Mouse (Mus musculus) heart, embryonic 12.5 days (tissue): ENCODE results near the gene Eml6. TPM values are rescaled to one million over a fixed set of nuclear protein-coding genes. Genes with fewer than 3 reads are reported as not detected.

ENCODE experiments used
- ATAC-seq: fragments of 200-750 bp; cut with Nextera tagmentation; 2 replicates; pipeline ENCODE4 v1.8.0; 2017; ENCODE audit warnings: moderate TSS enrichment, moderate library complexity; ENCODE audit not compliant: insufficient number of reproducible peaks, low FRiP score
- H3K27ac ChIP-seq: fragments of 300-500 bp; sonication (generic); 2 replicates; pipeline ENCODE4 v1.5.1; 2016; ENCODE audit warnings: mild to moderate bottlenecking, moderate library complexity; ENCODE audit not compliant: poor library complexity, severe bottlenecking
- H3K27me3 ChIP-seq: fragments of 300-500 bp; sonication (generic); replicated peaks from 2 replicates; pipeline ENCODE4 v1.6.1; 2016; ENCODE audit warnings: mild to moderate bottlenecking, moderate library complexity
- H3K36me3 ChIP-seq: fragments of 300-500 bp; sonication (generic); 2 replicates; pipeline ENCODE4 v1.6.1; 2016; ENCODE audit warnings: mild to moderate bottlenecking, moderate library complexity
- H3K4me1 ChIP-seq: fragments of 300-500 bp; sonication (generic); replicated peaks from 2 replicates; pipeline ENCODE4 v1.6.1; 2016; ENCODE audit warnings: mild to moderate bottlenecking
- H3K4me2 ChIP-seq: fragments of 300-500 bp; sonication (generic); 2 replicates; pipeline ENCODE4 v1.6.1; 2016; ENCODE audit warnings: mild to moderate bottlenecking, moderate library complexity
- H3K4me3 ChIP-seq: fragments of 300-500 bp; sonication (generic); 2 replicates; pipeline ENCODE4 v1.5.1; 2016; ENCODE audit warnings: mild to moderate bottlenecking
- H3K9ac ChIP-seq: fragments of 300-500 bp; sonication (generic); 2 replicates; pipeline ENCODE4 v1.6.1; 2016; ENCODE audit warnings: mild to moderate bottlenecking, moderate library complexity
- H3K9me3 ChIP-seq: fragments of 300-500 bp; sonication (generic); replicated peaks from 2 replicates; pipeline ENCODE4 v1.6.1; 2016; ENCODE audit warnings: mild to moderate bottlenecking, moderate library complexity
- WGBS: fragments of 180-500 bp; shearing (Covaris S2); methylation state at CpG from one replicate; pipeline ENCODE4 v1.1.7; 2016; 5-methylcytosine and 5-hydroxymethylcytosine counted together
- polyA plus RNA-seq: library from polyadenylated mRNA; unstranded; fragments of >200 nt; fragmentation: Nextera tagmentation; extraction: Ambion mirVana; gene quantifications from 2 replicates; pipeline ENCODE4 v1.2.1, GENCODE M21; 2016

Eml6 gene
- polyA plus RNA-seq, 1 experiment from 2014 or later = 1.5 TPM

GRCm38 (mm10) chr11:29747881-29748280 lies 278.0 kb downstream of the Eml6 start:
- peaks cover 9% of the 10 kb centered on the region; the same call in 1 of the 2 replicates for H3K4me1 ChIP-seq
- no peak for ATAC-seq
- no peak overlapping the region for H3K4me2 ChIP-seq
- peaks cover 45% of the 10 kb centered on the region for H3K36me3 ChIP-seq
- no peak overlapping the region for H3K4me3 ChIP-seq
- WGBS = 58% methylated on average over 1 of the region's 1 CpGs
- no peak overlapping the region for H3K9ac ChIP-seq
- H3K9me3 ChIP-seq = no peaks in the 10 kb centered on the region
- no peak overlapping the region for H3K27ac ChIP-seq
- no peaks in the 10 kb centered on the region for H3K27me3 ChIP-seq

- H3K4me3 ChIP-seq = no peak overlapping the region
- no peak overlapping the region for H3K4me2 ChIP-seq
- peaks cover 45% of the 10 kb centered on the region for H3K36me3 ChIP-seq
- no peaks in the 10 kb centered on the region for H3K27me3 ChIP-seq
- no peaks in the 10 kb centered on the region for H3K9me3 ChIP-seq
- peaks cover 9% of the 10 kb centered on the region; the same call in 1 of the 2 replicates for H3K4me1 ChIP-seq
- no peak overlapping the region for H3K9ac ChIP-seq
- ATAC-seq = no peak
- no peak overlapping the region for H3K27ac ChIP-seq
- 86% methylated on average over 3 of the region's 3 CpGs for WGBS
Measured at GRCm38 (mm10) chr11:29747365-29747764, 278.5 kb downstream of the Eml6 start.

GRCm38 (mm10) chr11:29746203-29746602 lies 279.6 kb downstream of the Eml6 start:
- Histone ChIP-seq H3K27me3 (no peaks in the 10 kb centered on the region), H3K9me3 (no peaks in the 10 kb centered on the region), H3K9ac (no peak overlapping the region), H3K4me3 (no peak overlapping the region), H3K27ac (no peak overlapping the region), H3K36me3 (peaks cover 49% of the 10 kb centered on the region), H3K4me1 (0 out of 2 replicates have a peak, but pooled peaks cover 3% of the 10 kb centered on the region), H3K4me2 (no peak overlapping the region)
- WGBS = 88% methylated on average over 9 of the region's 9 CpGs
- ATAC-seq = no peak

GRCm38 (mm10) chr11:29745513-29745912 lies 280.3 kb downstream of the Eml6 start:
- H3K4me2 ChIP-seq = no peak overlapping the region
- H3K27ac ChIP-seq = no peak overlapping the region
- no peak overlapping the region for H3K4me3 ChIP-seq
- no peak overlapping the region for H3K9ac ChIP-seq
- H3K9me3 ChIP-seq = no peaks in the 10 kb centered on the region
- peaks cover 52% of the 10 kb centered on the region for H3K36me3 ChIP-seq
- ATAC-seq = no peak
- no peaks in the 10 kb centered on the region for H3K27me3 ChIP-seq
- no peaks in the 10 kb centered on the region for H3K4me1 ChIP-seq
- 86% methylated on average over 2 of the region's 2 CpGs for WGBS

GRCm38 (mm10) chr11:29744760-29745430 lies 280.9 kb downstream of the Eml6 start:
- Histone ChIP-seq H3K27ac (no peak overlapping the region), H3K9ac (no peak overlapping the region), H3K4me1 (peaks cover under 1% of the 10 kb centered on the region), H3K27me3 (no peaks in the 10 kb centered on the region), H3K36me3 (peaks cover 49% of the 10 kb centered on the region), H3K4me2 (no peak overlapping the region), H3K4me3 (no peak overlapping the region), H3K9me3 (no peaks in the 10 kb centered on the region)
- ATAC-seq = no peak
- 93% methylated on average over 5 of the region's 5 CpGs for WGBS

GRCm38 (mm10) chr11:29739752-29740151 lies 286.1 kb downstream of the Eml6 start:
- 83% methylated on average over 2 of the region's 2 CpGs for WGBS
- H3K27ac ChIP-seq = no peak overlapping the region
- ATAC-seq = 0 out of 2 replicates have a peak, but pooled peaks have one; percentile 39
- no peaks in the 10 kb centered on the region for H3K9me3 ChIP-seq
- H3K27me3 ChIP-seq = no peaks in the 10 kb centered on the region
- H3K4me1 ChIP-seq = peaks cover 12% of the 10 kb centered on the region
- peaks cover 26% of the 10 kb centered on the region for H3K36me3 ChIP-seq
- no peak overlapping the region for H3K4me2 ChIP-seq
- no peak overlapping the region for H3K4me3 ChIP-seq
- H3K9ac ChIP-seq = no peak overlapping the region

- Histone ChIP-seq H3K9me3 (no peaks in the 10 kb centered on the region), H3K27ac (no peak overlapping the region), H3K4me1 (peaks cover 5% of the 10 kb centered on the region; the same call in 1 of the 2 replicates), H3K9ac (no peak overlapping the region), H3K4me2 (no peak overlapping the region), H3K27me3 (no peaks in the 10 kb centered on the region), H3K4me3 (no peak overlapping the region), H3K36me3 (peaks cover 12% of the 10 kb centered on the region)
- 86% methylated on average over 1 of the region's 1 CpGs for WGBS
- ATAC-seq = no peak
Measured at GRCm38 (mm10) chr11:29727901-29728300, 297.9 kb downstream of the Eml6 start.

- no peaks in the 10 kb centered on the region for H3K27me3 ChIP-seq
- WGBS = 89% methylated on average over 1 of the region's 1 CpGs
- ATAC-seq = no peak
- H3K27ac ChIP-seq = no peak overlapping the region
- no peaks in the 10 kb centered on the region for H3K9me3 ChIP-seq
- peaks cover 6% of the 10 kb centered on the region; the same call in 1 of the 2 replicates for H3K4me1 ChIP-seq
- no peak overlapping the region for H3K9ac ChIP-seq
- H3K4me3 ChIP-seq = no peak overlapping the region
- H3K36me3 ChIP-seq = peaks cover 8% of the 10 kb centered on the region
- no peak overlapping the region for H3K4me2 ChIP-seq
Measured at GRCm38 (mm10) chr11:29725610-29726009, 300.2 kb downstream of the Eml6 start.

GRCm38 (mm10) chr11:29725167-29725566 lies 300.7 kb downstream of the Eml6 start:
- no peak overlapping the region for H3K4me3 ChIP-seq
- no peak overlapping the region for H3K27ac ChIP-seq
- no peak overlapping the region for H3K9ac ChIP-seq
- peaks cover 6% of the 10 kb centered on the region; the same call in 1 of the 2 replicates for H3K4me1 ChIP-seq
- H3K36me3 ChIP-seq = peaks cover 8% of the 10 kb centered on the region
- no peaks in the 10 kb centered on the region for H3K9me3 ChIP-seq
- no peaks in the 10 kb centered on the region for H3K27me3 ChIP-seq
- ATAC-seq = no peak
- no peak overlapping the region for H3K4me2 ChIP-seq

GRCm38 (mm10) chr11:29724213-29724612 lies 301.6 kb downstream of the Eml6 start:
- WGBS = 95% methylated on average over 2 of the region's 2 CpGs
- no peak for ATAC-seq

GRCm38 (mm10) chr11:29719597-29719996 lies 306.2 kb downstream of the Eml6 start:
- H3K27ac ChIP-seq = no peak overlapping the region
- no peak overlapping the region for H3K9ac ChIP-seq
- H3K4me1 ChIP-seq = peaks cover 8% of the 10 kb centered on the region; the same call in 1 of the 2 replicates
- no peaks in the 10 kb centered on the region for H3K27me3 ChIP-seq
- H3K9me3 ChIP-seq = no peaks in the 10 kb centered on the region
- no peak overlapping the region for H3K4me3 ChIP-seq
- ATAC-seq = no peak
- WGBS = 68% methylated on average over 1 of the region's 1 CpGs
- peaks cover 3% of the 10 kb centered on the region for H3K36me3 ChIP-seq
- no peak overlapping the region for H3K4me2 ChIP-seq

More at GRCm38 (mm10) chr11:29724213-29724612, 301.6 kb downstream of the Eml6 start:
- Histone ChIP-seq H3K4me2 (no peak overlapping the region), H3K27me3 (no peaks in the 10 kb centered on the region), H3K9me3 (no peaks in the 10 kb centered on the region), H3K36me3 (peaks cover 6% of the 10 kb centered on the region), H3K9ac (no peak overlapping the region), H3K27ac (no peak overlapping the region), H3K4me3 (no peak overlapping the region), H3K4me1 (peaks cover 6% of the 10 kb centered on the region; the same call in 1 of the 2 replicates)
